Mouse (Mus musculus) yolk sac, embryonic 10.5 days (tissue): ENCODE measurements around the gene 5330417C22Rik.
"Not testable (repeated sequence)": the region's sequence is repeated elsewhere in the genome, so short reads cannot be mapped to it uniquely, and the experiment has no call there.

Experiments used
- DNase-seq: peaks from one replicate; pipeline ENCODE4 v3.0.0-alpha.2; 2017; ENCODE audit warnings: low spot score

5330417C22Rik gene

GRCm38 (mm10) chr3:108533114-108533885 lies 3.0 kb downstream of the 5330417C22Rik start:
- no peak for DNase-seq

- DNase-seq, result no peak
These were observed 7.8 kb downstream of the 5330417C22Rik start for GRCm38 (mm10) chr3:108528489-108528888.

GRCm38 (mm10) chr3:108523415-108523814 lies 12.9 kb downstream of the 5330417C22Rik start:
- DNase-seq, result no peak

DNA sequence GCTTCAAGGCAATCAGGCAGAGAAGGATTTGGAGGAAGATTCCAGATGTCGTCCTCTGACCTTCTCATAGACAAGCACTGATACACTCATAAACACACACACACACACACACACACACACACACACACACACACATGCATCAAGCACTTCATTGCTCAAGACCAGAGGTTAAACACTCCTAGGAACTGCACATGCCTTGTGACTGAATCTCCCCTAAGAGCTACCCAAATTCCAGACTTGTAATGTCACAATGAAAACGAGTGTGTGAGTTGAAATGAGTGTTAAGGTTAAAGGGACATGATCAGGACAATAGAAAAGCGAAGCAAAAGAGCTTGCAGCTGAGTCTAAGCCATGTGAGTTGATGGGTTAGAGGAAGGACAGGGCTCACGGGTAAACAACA lies 18.1 kb downstream of the 5330417C22Rik start:
- no peak for DNase-seq

GRCm38 (mm10) chr3:108513465-108513864 lies 22.9 kb downstream of the 5330417C22Rik start:
- DNase-seq, result no peak

GRCm38 (mm10) chr3:108510716-108511483 lies 25.4 kb downstream of the 5330417C22Rik start:
- DNase-seq, result no peak

GRCm38 (mm10) chr3:108510156-108510555 lies 26.2 kb downstream of the 5330417C22Rik start:
- no peak for DNase-seq

GRCm38 (mm10) chr3:108508745-108509474 lies 27.4 kb downstream of the 5330417C22Rik start:
- no peak for DNase-seq

- DNase-seq, result no peak
These were observed 32.4 kb downstream of the 5330417C22Rik start for GRCm38 (mm10) chr3:108503908-108504307.

DNA sequence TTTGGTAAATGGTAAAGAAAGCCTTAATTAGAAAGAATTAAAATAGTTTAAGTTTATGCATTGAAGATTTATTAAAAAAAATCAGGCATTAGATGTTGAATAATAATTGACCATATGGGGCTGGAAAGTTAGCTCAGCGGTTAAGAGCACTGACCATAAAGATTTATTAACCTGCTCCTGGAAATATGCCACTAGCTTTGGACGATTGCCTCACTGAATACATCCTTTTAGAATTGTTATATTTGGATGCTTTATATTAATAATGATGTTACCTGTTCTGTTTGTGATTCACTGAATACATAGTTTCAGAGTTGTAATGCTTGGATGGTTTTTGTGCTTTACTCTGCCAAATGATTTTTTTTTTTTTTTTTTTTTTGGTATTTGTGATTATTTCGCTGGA lies 34.9 kb downstream of the 5330417C22Rik start:
- DNase-seq, result not testable (repeated sequence)

GRCm38 (mm10) chr3:108499826-108500225 lies 36.5 kb downstream of the 5330417C22Rik start:
- no peak for DNase-seq

DNA sequence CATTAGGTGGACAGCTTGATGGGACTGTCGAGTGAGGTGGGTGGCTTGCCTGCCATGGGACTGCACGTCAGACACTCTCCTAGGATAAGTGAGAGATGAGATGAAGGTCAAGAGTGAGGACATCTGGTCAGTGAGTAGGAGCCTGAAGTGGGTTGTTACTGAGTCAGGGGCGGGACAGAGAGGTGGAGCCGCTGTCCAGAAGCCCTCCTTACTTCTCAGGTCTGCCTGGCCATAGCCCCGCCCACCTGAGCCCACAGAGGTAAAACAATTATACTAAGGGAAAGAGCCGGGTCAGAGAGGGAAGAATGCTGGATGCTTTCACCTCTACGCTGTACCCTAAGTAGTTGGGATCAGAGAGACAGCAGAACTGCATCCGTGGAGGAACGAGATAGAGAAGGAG lies 38.7 kb downstream of the 5330417C22Rik start:
- DNase-seq, result no peak

GRCm38 (mm10) chr3:108495486-108495885 lies 40.9 kb downstream of the 5330417C22Rik start:
- no peak for DNase-seq

- DNase-seq, result no peak
These were observed 41.4 kb downstream of the 5330417C22Rik start for GRCm38 (mm10) chr3:108494861-108495474.

DNA sequence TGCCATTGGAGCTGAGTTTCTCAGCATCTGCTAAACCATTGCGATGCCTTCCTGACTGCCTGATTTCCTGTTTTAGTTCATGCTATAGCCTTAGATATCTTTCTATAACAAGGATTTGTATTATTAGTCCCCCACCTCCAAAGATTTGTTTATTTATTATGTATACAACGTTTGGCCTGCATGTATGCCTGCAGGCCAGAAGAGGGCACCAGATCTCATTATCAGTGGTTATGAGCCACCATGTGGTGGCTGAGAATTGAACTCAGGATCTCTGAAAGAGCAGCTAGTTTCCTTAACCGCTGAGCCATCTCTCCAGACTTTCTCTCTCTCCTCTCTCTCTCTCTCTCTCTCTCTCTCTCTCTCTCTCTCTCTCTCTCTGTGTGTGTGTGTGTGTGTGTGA lies 46.4 kb downstream of the 5330417C22Rik start:
- DNase-seq, result no peak

GRCm38 (mm10) chr3:108484749-108485148 lies 51.6 kb downstream of the 5330417C22Rik start:
- no peak for DNase-seq

DNA sequence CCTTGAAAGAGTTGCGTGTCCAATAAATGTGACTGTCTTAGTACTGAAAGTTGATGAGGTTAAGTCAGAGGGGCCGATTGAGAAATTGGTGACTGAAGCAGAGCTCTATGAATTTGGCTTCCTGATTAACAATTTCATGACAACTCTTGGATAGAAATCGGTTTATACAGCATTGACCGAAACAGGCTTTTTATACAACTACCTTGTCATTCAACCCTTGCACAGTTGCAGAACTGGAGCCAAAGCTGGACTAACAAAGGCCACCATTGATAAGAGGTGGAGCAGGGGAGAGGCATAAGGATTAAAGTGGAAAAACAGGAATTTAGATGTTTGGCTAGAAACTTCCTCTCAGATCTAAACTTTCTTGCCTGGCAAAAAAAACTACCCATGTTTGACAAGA lies 57.5 kb downstream of the 5330417C22Rik start:
- no peak for DNase-seq

- DNase-seq, result peak; percentile 78
These were observed 59.3 kb downstream of the 5330417C22Rik start for GRCm38 (mm10) chr3:108476761-108477619.

DNA sequence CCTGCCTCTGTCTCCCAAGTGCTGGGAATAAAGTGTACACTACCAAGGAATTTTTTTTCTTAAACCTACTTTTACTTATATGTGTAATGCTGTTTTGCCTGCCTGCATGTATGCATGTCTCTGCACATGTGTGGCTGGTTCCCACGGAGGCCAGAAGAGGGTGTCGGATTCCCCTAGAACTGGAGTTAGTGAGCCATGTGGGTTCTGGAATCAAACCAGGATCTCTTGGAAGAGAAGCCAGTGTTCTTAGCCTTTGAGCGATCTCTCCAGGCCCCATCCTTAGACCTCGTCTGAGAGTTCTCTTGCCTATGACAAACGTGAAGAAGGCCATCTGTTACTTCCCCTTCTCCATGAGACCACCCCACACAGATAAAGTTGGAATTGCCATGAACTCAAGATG lies 60.8 kb downstream of the 5330417C22Rik start:
- no peak for DNase-seq

- DNase-seq, result peak; percentile 9
These were observed 61.4 kb downstream of the 5330417C22Rik start for GRCm38 (mm10) chr3:108474969-108475368.

DNA sequence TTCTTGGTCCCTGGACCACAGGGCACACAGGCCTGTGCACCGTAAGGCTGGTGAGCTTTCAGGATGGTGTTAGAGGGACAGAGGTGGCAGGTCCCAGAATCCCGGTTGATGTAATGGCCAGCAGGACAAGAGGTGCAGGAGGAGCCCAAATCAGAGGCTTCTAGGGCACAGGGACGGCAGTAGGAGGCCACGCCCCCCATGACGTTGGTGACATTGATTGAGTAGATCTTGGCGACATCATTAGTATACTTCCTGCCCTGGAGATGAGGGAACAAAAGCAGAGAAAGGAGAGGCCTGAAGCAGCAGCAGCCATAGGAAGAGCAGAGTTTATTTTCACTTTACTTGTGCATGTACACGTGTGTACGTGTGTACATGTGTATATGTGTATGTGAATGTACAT lies 68.6 kb downstream of the 5330417C22Rik start:
- DNase-seq, result no peak
